Mouse (Mus musculus) c-Kit-positive CD71-positive TER-119-negative erythroid progenitor cells, embryonic 14.5 days (primary cell): ENCODE data around the gene Tmem132c.

Experiments
- DNase-seq: peaks from one replicate; pipeline ENCODE4 v3.0.0-alpha.2; 2013; ENCODE audit warnings: low read depth

Gene Tmem132c

DNA sequence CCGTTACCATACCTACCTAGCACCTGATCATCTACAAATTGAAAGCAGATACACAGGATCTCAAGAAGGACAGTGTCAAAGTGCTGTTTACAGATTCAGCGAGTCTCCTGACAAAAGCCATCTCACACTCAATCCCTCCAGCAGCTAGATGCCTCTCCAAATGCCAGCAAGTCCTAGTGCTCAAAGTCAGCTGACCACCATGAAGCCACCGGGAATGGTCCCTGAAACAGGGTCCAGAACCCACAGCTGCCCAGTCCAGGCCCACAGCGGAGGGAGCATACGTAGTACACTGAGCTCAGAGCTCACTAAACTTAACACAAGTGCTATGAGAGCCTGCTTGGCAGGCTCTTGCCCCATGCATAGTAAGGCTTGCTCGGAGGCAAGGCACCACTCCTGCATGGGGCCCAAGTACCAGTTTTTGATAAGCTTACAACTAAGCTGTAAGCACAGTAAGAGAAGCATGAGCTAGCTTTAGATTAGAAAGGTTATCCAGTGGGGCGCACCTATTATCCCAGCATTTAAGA, 367.6 kb downstream of the Tmem132c start:
- no peak for DNase-seq

DNA sequence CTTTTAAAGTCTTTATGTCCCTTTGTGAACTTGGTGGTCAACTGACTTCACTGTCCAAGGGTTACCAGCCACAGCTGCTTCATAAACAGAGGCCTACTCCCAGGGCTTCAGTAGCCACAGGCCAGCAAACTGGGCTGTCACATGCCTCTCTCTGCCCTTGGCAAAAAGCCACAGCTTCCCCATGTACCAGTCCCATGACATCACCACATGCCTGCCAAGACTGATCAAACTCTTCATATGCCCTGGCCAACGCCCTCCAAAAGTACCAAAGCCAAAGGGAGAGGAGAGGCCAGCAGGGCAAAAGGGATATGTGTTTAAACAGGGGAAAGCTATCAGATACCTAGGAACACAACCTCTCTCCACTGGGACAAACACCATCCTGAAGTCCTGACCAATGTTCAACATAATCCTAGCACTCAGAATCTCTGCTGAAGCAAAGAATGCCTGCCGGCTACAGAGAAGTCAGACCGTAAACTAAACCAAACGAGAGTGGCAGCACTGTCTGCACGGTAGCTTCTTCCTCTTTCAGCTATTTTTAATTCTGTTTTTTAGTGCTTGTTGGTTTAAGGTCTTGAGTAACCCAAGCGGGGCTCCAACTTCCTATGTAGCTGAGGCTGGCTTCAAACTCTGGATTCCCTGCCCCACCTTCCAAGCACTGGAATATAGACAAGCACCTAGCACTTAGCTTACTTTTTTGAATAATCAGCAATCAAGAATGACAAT, 369.3 kb downstream of the Tmem132c start:
- DNase-seq: no peak

DNA sequence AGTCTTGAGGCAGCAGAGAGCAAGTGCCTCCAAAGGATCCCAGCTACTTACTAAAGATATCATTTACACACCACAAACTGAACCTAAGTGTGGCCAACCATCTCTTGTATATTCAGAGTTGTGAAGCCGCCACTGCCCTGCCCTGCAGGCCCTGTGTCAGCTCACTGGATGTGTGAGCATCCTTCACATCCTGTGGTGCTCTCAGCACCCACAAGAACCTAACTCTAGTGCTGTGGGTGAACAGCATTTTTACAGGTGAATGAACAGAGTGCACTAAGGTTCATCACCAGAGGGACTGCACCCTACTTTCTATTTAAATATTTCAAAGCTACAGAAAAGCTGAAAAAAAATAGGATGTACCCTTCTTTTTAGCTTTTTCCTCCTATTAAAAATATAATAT, 370.3 kb downstream of the Tmem132c start:
- no peak for DNase-seq

DNA sequence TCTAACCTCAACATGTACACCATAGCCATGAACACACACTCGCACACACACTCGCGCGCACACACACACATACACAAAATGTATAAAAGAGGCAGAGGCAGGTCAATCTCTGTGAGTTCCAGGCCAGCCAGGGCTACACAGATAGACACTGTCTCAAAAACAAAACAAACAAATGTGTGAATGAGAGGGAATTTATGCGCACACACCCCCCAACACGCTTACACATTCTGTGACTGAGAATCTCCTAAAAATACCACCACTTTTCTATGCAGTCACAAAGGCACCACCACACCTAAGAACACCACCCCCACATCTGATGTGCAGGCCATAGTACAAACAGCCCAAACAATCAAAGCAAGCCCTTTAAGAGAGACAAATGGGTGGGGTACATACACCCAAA, 370.8 kb downstream of the Tmem132c start:
- DNase-seq: no peak
